ENCODE assay signal across 7 mouse cellular contexts in genomic region chr17:64601091-64601750, GRCm38 (mm10). TPM values are rescaled to one million over a fixed set of nuclear protein-coding genes. Genes with fewer than 3 reads are reported as not detected.
A peak's percentile ranks its signal among the peaks of the same experiment; 100 is the strongest.
DNase-seq lines count a peak whose midpoint lies in the region; ATAC-seq and TF ChIP-seq lines count a peak whose summit lies in the region.

No protein-coding gene starts in this region.

- WGBS in forebrain, embryonic 12.5 days: under 1% methylated on average over 53 of the region's 73 CpGs

- no peaks in the 10 kb centered on the region for H3K27me3 ChIP-seq in Patski
- no peaks in the 10 kb centered on the region for H3K27me3 ChIP-seq in forebrain, embryonic 12.5 days

- H3K4me3 ChIP-seq in forebrain, embryonic 12.5 days (replicated peaks): peak overlapping the region; percentile 89

- peak overlapping the region; percentile 99 for H3K4me2 ChIP-seq in forebrain, embryonic 12.5 days

- in situ Hi-C loops in Patski (cut with MboI; ENCODE audit: low pct_unique_long_range_greater_than_20kb): loop anchor here (10.0 to 25.0 kb wide), 2 partner anchors 274 to 961 kb away; no protein-coding TSS in a partner anchor

- ATAC-seq in Patski: peak; percentile 32
- ATAC-seq in forebrain, embryonic 12.5 days (ENCODE audit: low FRiP score): peak; percentile 58
- ATAC-seq in megakaryocyte progenitor cell, adult 5-6 weeks (replicated peaks; ENCODE audit: poor library complexity): peak; percentile 15

- peaks cover 39% of the 10 kb centered on the region for H3K4me1 ChIP-seq in forebrain, embryonic 12.5 days

- intact Hi-C loops in heart, postnatal 14 days (cut with DNase I): loop anchor here (5.0 to 10.0 kb wide), 4 partner anchors 76 to 739 kb away; partner anchors contain the start of genes A930002H24Rik, Fer and Pja2

- no peaks in the 10 kb centered on the region for H3K36me3 ChIP-seq in forebrain, embryonic 12.5 days (replicated peaks)

- peak overlapping the region; percentile 88 for H3K9ac ChIP-seq in forebrain, embryonic 12.5 days

- H3K27ac ChIP-seq in forebrain, embryonic 12.5 days: peak overlapping the region; percentile 86

- CTCF ChIA-PET in Patski (lab: Charles Lee): interaction anchor here (2.4 to 2.6 kb wide), 2 partner anchors 12 to 19 kb away, joined by 10 read pairs; no protein-coding TSS in a partner anchor

- H3K9me3 ChIP-seq in forebrain, embryonic 12.5 days: no peaks in the 10 kb centered on the region

- no peak for DNase-seq in Patski (ENCODE audit: low read depth, low spot score)
- DNase-seq in c-Kit-positive CD71-positive TER-119-positive erythroid progenitor cells, embryonic 14.5 days (ENCODE audit: low spot score): peak; percentile 31
- peak; percentile 75 to 78 for DNase-seq in heart, postnatal 14 days
- DNase-seq in kidney, postnatal 4 days: peak; percentile 66 to 81
- DNase-seq in skeletal muscle tissue, adult 2 months (ENCODE audit: low read depth, low spot score): peak; percentile 36

- TF ChIP-seq CTCF in Patski (IDR thresholded peaks at IDR 0.05): no peak

- POLR2A ChIA-PET in Patski (lab: Charles Lee): interaction anchor here (1.3 kb wide), 1 partner anchor 15 kb away, joined by 4 read pairs; no protein-coding TSS in a partner anchor

RNA-seq across cellular contexts. Expression of gene Man2a1, which starts 0.7 kb away (rescaled TPM):
- 54.9 TPM for polyA plus RNA-seq in Patski (2021)
- 4.1 and 4.7 TPM in 2 replicates for polyA plus RNA-seq in forebrain, embryonic 12.5 days (2016; fragmentation: Nextera tagmentation; extraction: Ambion mirVana)
- total RNA-seq in heart, postnatal 14 days (2021): 10 to 100 TPM; 25.9 to 28.2 TPM
- total RNA-seq in megakaryocyte progenitor cell, adult 5-6 weeks (2015): 31.5 and 34.7 TPM in 2 replicates
- total RNA-seq in megakaryocyte progenitor cell, adult 5-6 weeks (2017): 32.9 and 35.3 TPM in 2 replicates
